Mouse (Mus musculus) cerebellum, adult 9-11 months (tissue): ENCODE results near the gene Vipr2.

Experiments
- DNase-seq: peaks from one replicate; pipeline ENCODE4 v3.0.0; 2022

Gene Vipr2

GRCm38 (mm10) chr12:116159695-116160094 lies 82.2 kb downstream of the Vipr2 start:
- no peak for DNase-seq

- no peak for DNase-seq
Observed at GRCm38 (mm10) chr12:116165368-116165767, 87.8 kb downstream of the Vipr2 start.

GRCm38 (mm10) chr12:116169666-116170065 lies 92.1 kb downstream of the Vipr2 start:
- DNase-seq: no peak

- no peak for DNase-seq
Observed at GRCm38 (mm10) chr12:116176930-116177329, 99.4 kb downstream of the Vipr2 start.

GRCm38 (mm10) chr12:116181436-116182050 lies 104.0 kb downstream of the Vipr2 start:
- DNase-seq: no peak

GRCm38 (mm10) chr12:116182376-116182775 lies 104.8 kb downstream of the Vipr2 start:
- DNase-seq: no peak

- DNase-seq: no peak
Observed at GRCm38 (mm10) chr12:116183212-116183935, 105.8 kb downstream of the Vipr2 start.

- DNase-seq: no peak
Observed at GRCm38 (mm10) chr12:116193952-116194351, 116.4 kb downstream of the Vipr2 start.

GRCm38 (mm10) chr12:116194641-116195040 lies 117.1 kb downstream of the Vipr2 start:
- peak; percentile 81 for DNase-seq
